Mouse (Mus musculus) ovary, postnatal 36 days (tissue): ENCODE measurements around the gene Msi2.

ENCODE experiments used
- DNase-seq: peaks from one replicate; pipeline ENCODE4 v3.0.0; 2022; ENCODE audit warnings: low spot score, mixed read lengths

Gene Msi2

GRCm38 (mm10) chr11:88613008-88613407 is 105.3 kb downstream of the Msi2 start:
- DNase-seq, result no peak

DNA sequence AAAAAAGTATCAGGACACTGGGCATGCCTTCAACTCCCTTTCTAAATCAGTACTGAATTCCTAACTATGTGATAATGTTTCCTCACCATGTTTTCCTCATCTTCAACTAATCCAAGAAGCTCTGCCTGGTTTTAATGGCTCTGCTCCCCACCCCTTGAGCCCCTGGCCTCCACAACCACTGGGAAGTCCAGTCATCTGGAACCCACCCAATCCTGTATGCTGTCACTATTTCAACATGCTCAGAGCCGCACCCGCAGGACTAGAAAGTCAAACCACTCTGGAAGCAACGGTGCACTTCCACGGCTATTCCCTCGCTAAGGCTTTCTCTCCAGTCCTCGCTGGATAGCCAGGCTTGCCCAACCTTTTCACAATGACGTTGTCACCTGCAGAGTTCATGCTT is 106.2 kb downstream of the Msi2 start:
- no peak for DNase-seq

DNA sequence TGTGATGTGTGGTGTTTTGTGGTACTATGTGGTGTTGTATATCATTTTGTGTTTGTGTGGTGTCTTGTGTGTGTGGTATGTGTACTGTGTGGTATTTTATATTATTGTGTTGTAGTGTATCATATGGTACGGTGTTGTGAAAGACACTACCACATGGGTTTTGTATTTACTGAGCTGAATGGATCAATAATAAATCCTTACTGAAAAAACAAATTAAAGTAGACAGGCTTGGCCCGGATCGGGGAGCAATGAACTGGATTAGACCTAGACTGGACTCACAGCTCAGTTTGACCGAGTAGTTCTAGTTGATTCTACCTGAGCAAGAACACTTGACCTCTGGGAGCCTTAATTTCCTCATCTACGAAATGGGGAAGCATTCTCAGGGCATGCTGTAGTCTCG is 107.5 kb downstream of the Msi2 start:
- no peak for DNase-seq

DNA sequence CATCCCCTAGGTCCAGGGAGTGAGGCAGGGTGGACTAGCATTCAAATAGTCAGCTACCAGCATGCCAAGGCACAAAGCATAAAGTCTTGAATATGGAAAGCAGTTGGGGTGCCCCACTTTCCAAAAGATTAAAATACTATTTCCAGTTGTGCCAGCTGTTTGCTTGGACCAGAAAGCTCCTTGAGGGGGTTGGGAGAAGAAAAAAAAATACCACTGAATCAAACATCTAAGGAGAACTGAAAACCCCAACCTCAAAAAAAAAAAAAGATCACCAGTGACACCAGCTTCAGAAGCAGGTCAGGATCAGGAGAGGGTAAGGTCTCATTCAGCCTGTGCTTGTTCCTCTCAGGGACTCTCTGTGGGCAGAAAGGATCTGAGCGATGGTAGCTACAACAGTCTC is 108.2 kb downstream of the Msi2 start:
- no peak for DNase-seq

DNA sequence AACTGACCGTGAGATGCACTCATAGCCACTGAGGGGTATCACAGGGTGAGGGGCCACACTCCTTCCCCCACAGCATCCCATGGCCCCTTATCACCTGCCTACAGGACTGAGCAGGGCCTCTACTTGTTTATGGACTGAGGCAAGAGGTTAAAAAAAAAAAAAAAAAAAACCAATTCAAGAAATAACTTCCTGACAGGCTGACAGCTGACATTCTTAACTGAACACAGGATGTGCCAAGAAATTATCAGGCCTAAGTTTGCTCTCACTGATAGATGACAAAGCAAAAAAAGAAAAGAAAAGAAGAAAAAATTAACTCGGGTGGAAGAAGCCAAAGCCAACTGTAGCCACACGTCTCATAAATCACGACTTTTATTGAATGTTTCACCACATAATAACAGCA is 109.7 kb downstream of the Msi2 start:
- no peak for DNase-seq

DNA sequence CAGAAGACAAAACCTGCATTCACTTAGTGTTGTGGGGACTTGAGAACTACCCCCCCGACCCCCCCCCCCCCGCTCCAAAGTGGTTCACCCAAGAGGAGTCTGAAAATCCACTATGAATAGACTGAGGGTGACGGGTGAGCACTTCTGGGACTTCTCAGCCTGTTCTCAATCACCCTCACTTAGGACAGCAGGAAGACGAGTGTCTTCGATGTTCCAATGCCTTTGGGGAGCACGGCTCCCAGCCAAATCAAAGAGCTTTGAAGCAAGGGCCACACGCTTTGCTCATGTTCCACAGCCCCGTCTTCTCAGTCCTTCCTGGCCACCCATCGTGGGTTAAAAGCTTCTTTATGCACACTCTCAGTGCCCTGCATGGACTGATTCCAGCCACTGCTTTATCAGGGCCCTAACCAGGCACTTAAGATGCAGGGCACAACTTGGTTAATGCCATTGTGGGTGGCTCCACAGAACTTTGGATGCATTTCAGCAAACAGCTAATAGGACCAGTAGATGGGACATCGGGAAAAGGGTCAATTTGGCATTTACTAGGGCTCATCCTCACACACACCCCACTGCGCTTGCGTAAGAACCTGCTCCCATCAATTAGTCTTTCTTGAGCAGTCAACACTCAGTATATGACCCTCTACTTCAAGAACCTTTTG is 110.5 kb downstream of the Msi2 start:
- DNase-seq, result no peak

GRCm38 (mm10) chr11:88605771-88606170 is 112.5 kb downstream of the Msi2 start:
- DNase-seq, result no peak

DNA sequence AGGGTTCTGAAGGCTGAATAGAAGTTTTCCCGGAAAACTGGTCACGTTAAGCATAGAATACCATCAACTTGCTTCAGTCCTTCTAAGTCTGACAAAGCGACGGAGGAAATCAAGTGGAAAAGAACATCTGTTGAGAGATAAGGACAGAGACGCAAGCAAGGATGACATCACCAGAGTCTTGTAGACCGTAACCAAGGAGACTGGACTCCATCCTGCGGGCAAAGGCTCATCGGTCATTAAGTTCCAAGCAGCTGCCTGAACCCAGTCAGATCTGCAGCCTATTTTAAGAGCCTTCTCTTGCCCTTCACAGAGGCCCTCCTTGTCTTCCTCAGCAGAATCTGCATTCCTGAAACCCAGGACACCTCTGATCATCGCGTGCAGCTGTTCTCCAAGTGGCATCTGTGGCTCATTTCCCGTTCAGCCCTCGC is 113.2 kb downstream of the Msi2 start:
- no peak for DNase-seq

GRCm38 (mm10) chr11:88604635-88605034 is 113.7 kb downstream of the Msi2 start:
- DNase-seq, result no peak

DNA sequence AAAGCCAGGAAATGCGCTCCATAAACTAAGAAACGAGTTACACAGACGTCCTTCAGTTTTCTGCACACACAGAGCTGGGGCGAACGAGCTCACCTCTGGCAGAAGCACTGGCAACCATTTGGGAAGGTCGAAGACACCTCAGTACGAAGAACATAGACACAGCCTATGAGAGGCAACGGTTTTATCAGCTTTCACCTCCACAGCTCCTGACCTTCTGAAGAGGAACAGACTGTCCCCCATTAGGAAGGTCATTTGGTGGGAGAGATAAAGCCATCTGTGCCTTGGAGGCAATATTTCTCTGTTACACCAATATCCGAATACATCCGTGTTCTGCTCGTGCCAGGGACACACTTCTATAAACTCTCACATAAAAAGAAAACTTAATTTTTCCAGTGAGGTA is 114.9 kb downstream of the Msi2 start:
- DNase-seq, result no peak

DNA sequence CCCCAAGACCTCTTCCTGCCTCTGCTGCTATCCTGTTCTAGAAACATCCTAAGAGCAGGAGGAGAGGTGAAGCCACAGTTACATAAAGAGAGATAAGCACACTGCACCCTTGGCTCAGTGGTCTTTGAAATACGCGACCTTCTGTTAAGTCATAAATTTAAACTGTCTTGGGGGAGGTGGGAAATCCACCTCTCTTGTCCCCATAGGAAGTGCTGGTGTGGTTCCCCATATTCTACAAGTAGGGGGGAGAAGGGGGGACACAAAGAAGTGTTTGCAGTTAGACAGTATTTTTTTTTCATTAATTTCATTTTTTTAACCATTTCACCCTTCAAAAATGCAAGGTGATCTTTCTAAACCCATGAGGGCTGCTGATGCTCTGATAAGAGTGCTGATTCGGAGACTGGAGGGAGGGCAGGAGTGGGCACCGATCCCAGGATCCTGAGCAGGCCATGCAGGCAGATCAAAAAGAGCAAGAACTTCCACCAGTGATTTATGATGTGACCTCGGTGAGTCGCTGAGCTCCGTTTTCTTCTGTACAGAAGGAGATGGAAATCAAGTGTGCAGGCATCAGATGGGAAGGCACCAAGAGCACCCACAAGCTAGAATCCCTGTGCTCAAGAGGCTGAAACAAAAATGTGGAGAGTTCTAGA is 115.7 kb downstream of the Msi2 start:
- DNase-seq, result no peak

DNA sequence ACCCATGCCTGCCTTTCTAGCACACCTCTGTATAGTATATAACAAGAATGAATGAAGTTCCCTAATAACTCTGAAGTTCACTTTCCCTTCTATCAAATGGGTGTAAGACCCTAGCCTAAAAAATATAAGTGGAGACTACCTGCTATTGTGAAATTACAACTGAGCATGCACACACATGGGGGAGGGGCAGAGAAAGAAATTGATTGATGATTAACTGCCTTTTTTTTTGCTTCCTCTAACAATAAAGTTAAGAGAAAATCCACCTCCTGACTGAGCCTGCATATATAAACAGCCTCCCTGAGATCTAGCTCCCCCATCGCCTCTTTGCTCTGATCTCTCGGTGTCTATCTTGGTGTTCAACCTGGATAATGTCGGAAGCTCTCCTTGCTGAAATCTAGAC is 118.1 kb downstream of the Msi2 start:
- no peak for DNase-seq

DNA sequence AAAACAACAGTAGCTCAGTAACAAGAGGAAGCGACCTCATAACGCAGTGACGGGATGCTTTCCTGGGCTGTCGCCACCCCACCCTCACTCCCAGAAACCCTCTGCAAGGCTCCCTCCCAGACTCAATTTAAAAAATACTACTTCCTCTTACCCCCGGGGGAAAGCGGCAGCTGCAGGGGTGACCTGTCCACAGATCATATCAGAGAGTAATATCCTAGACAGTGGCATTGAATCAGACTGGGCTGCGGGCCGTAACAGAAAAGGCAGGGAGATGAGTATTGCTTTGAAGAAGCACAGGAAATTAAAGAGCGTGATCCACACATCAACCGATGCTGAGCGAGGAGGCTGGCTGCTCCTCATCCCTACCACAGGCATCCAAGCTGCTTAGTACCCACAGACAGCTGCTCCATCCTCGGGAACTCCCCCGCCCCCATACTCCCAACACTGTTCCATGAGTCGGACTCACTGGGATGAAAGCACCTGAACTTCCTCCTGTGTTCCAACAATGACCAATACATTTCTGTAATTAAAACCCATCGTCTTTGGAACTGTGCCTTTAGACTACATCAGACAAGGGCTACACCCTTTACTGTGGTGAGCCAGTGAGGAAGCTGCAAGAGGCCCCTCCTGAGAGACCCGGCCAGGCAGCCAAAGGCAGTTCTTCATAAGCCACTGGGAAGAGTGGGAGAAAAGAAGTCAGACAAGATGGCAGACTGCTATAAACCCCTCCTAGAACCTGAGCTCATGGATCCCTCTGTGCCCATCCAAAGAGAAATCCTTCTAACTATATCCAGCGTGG is 118.8 kb downstream of the Msi2 start:
- DNase-seq, result no peak

- no peak for DNase-seq
These were observed 119.5 kb downstream of the Msi2 start for GRCm38 (mm10) chr11:88598848-88599175.

GRCm38 (mm10) chr11:88598150-88598847 is 120.0 kb downstream of the Msi2 start:
- no peak for DNase-seq

DNA sequence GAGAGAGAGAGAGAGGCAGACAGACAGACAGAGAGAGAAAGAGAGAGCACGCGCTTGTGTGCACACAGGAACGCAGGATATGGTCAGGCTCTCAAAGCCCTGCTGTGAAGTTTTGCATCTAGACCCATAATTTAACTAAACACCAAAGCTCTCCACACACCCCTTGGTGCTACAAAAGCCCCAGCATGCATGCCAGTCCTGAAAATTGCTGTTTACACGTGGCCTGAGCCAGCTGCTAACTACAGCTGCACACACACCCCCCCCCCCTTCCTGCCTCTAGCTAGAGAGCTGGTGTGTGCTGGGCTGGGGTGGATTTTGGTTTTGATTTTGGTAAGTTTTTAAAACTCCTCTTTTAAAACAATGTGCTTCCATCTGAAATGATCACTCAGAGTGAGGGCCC is 122.7 kb downstream of the Msi2 start:
- DNase-seq, result no peak

- DNase-seq, result no peak
These were observed 123.3 kb downstream of the Msi2 start for GRCm38 (mm10) chr11:88594804-88595611.

DNA sequence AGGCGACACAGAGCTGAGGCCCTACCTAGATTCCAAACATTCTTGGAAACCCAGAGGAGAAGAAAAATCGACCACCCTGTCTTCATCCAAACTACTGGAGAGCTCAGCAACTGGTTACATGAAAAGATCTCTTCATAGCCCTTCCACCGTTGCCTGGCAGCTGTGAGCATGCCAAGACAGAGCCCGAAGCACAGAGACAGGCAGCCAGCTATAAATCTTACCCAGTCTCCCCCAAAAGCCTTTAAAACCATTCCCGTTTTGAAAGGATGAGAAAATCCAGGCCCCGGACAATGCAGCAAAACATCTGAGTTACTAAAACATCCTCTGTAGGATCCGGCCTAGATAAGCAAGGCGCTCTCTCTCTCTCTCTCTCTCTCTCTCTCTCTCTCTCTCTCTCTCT is 124.3 kb downstream of the Msi2 start:
- no peak for DNase-seq

GRCm38 (mm10) chr11:88592099-88592498 is 126.2 kb downstream of the Msi2 start:
- no peak for DNase-seq

DNA sequence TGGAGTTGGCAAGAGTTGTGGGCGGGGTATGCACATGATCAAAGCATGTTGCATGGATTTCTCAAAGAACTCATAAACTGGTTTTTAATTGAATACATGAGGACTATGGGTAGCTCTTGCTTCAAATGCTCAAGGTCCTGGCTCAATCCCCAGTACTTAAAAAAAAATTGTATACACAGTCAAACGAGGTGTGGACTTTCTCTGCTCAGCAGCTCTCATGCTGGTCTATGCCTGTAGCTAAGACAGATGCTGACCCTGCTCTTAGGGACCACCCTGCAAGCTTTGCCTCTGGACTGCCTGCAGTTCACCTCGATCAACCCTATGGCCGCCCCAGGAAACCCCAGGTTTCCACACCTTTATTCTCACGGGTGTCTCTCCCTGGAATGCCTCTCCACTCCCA is 127.7 kb downstream of the Msi2 start:
- no peak for DNase-seq

GRCm38 (mm10) chr11:88589641-88590040 is 128.7 kb downstream of the Msi2 start:
- no peak for DNase-seq

DNA sequence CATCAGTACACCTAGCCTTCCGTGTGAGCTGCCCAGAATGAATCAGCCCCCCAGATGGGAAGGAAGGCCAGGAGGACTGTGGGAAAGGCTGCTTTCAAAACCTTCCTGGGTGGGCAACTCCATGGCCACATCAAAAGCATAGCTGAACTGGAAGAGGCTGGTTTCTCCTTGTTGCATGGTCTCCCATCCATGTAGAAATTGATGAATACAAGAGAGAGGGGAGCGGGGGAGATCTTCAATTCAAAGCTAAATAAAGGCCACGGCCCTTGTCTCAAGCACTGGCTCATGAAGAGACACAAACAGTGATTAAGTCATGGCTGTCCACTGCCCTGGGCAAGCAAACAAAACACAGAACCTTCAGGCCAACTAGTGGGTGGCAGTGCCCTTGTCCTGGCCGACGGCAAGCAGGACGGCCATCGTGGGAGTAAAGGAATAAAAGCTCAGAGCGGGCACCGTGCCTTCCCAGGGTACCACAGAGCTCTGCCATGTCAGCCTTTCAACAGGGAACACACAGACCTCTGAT is 129.6 kb downstream of the Msi2 start:
- DNase-seq, result peak; percentile 43
